Mouse (Mus musculus): ENCODE measurements around the gene Tmem30b.

DNA sequence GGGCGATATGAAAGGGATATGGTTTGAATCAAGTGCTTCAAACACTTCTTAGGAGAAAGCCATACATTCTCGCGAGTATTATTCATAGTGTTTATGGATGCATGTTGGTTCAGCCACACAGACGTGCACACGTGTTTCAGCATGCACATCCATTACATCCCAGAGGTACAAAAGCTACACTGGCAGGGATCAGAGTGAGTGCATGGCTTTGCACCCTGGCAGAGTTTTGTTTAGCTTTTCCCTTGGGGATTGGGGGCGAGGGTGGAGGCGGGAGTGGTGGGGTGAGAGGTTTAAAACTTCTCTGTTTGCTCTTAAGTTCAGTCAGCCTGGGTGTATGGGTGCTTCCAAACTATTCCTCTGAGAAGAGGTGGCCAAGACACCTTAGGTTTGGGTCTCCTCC, 39.7 kb upstream of the Tmem30b start:
- TF ChIP-seq POLR2A (IDR thresholded peaks at IDR 0.05; ENCODE audit: insufficient read depth, low read depth, low read length), result no peak
- no peak for TF ChIP-seq CTCF (IDR thresholded peaks at IDR 0.05; ENCODE audit: insufficient read depth, low read depth, low read length)
